Mouse (Mus musculus): ENCODE data around the gene Hnrnpa0. TPM values are rescaled to one million over a fixed set of nuclear protein-coding genes. Genes with fewer than 3 reads are reported as not detected.

The Hnrnpa0 gene
- polyA plus RNA-seq, 1 experiment from 2014 or later: 37.8 TPM

GRCm38 (mm10) chr13:58090643-58091042 lies 37.7 kb downstream of the Hnrnpa0 start:
- H3K9ac ChIP-seq: no peak overlapping the region
- H3K4me3 ChIP-seq: no peak overlapping the region
- H3K9me3 ChIP-seq: no peaks in the 10 kb centered on the region
- no peak for ATAC-seq (ENCODE audit: borderline replicate concordance, extremely low read depth, low FRiP score, low TSS enrichment)
- H3K27ac ChIP-seq: no peak overlapping the region
- no peaks in the 10 kb centered on the region for H3K36me3 ChIP-seq
- no peak overlapping the region for H3K4me2 ChIP-seq
- no peaks in the 10 kb centered on the region for H3K4me1 ChIP-seq
- H3K27me3 ChIP-seq: no peaks in the 10 kb centered on the region
- 42% methylated on average over 8 of the region's 8 CpGs for WGBS

- no peaks in the 10 kb centered on the region for H3K27me3 ChIP-seq
- H3K4me1 ChIP-seq: peaks cover 15% of the 10 kb centered on the region
- H3K4me3 ChIP-seq: no peak overlapping the region
- 86% methylated on average over 5 of the region's 5 CpGs for WGBS
- no peak overlapping the region for H3K9ac ChIP-seq
- no peak overlapping the region for H3K27ac ChIP-seq
- no peak overlapping the region for H3K4me2 ChIP-seq
- H3K9me3 ChIP-seq: no peaks in the 10 kb centered on the region
- no peaks in the 10 kb centered on the region for H3K36me3 ChIP-seq
- ATAC-seq (ENCODE audit: borderline replicate concordance, extremely low read depth, low FRiP score, low TSS enrichment): no peak
Observed at GRCm38 (mm10) chr13:58084396-58084795, 44.0 kb downstream of the Hnrnpa0 start.

- H3K27ac ChIP-seq: no peak overlapping the region
- H3K9ac ChIP-seq: no peak overlapping the region
- no peak overlapping the region for H3K4me2 ChIP-seq
- H3K4me3 ChIP-seq: no peak overlapping the region
- peak; percentile 52; the same call in 1 of the 2 replicates for ATAC-seq (ENCODE audit: borderline replicate concordance, extremely low read depth, low FRiP score, low TSS enrichment)
- H3K9me3 ChIP-seq: no peaks in the 10 kb centered on the region
- no peaks in the 10 kb centered on the region for H3K36me3 ChIP-seq
- H3K27me3 ChIP-seq: no peaks in the 10 kb centered on the region
- peaks cover 17% of the 10 kb centered on the region for H3K4me1 ChIP-seq
- WGBS: 52% methylated on average over 11 of the region's 11 CpGs
Observed at GRCm38 (mm10) chr13:58083521-58083920, 44.8 kb downstream of the Hnrnpa0 start.

- WGBS: 25% methylated on average over 5 of the region's 5 CpGs
- H3K4me3 ChIP-seq: no peak overlapping the region
- no peaks in the 10 kb centered on the region for H3K36me3 ChIP-seq
- peaks cover 22% of the 10 kb centered on the region for H3K4me1 ChIP-seq
- H3K27me3 ChIP-seq: no peaks in the 10 kb centered on the region
- H3K4me2 ChIP-seq: no peak overlapping the region
- no peak overlapping the region for H3K27ac ChIP-seq
- no peaks in the 10 kb centered on the region for H3K9me3 ChIP-seq
- peak; percentile 66; the same call in 1 of the 2 replicates for ATAC-seq (ENCODE audit: borderline replicate concordance, extremely low read depth, low FRiP score, low TSS enrichment)
- no peak overlapping the region for H3K9ac ChIP-seq
Observed at GRCm38 (mm10) chr13:58083048-58083447, 45.3 kb downstream of the Hnrnpa0 start.

- peaks cover 15% of the 10 kb centered on the region for H3K4me1 ChIP-seq
- H3K27me3 ChIP-seq: no peaks in the 10 kb centered on the region
- H3K9ac ChIP-seq: no peak overlapping the region
- no peaks in the 10 kb centered on the region for H3K36me3 ChIP-seq
- ATAC-seq (ENCODE audit: borderline replicate concordance, extremely low read depth, low FRiP score, low TSS enrichment): no peak
- no peak overlapping the region for H3K4me3 ChIP-seq
- H3K27ac ChIP-seq: no peak overlapping the region
- no peaks in the 10 kb centered on the region for H3K9me3 ChIP-seq
- H3K4me2 ChIP-seq: no peak overlapping the region
- 70% methylated on average over 5 of the region's 5 CpGs for WGBS
Observed at GRCm38 (mm10) chr13:58078361-58078760, 50.0 kb downstream of the Hnrnpa0 start.

Other genes with a start within 250 kb of the Hnrnpa0 start
- 0.32 and 0.35 TPM in 2 replicates for gene Spock1, start 220.2 kb downstream of the Hnrnpa0 start, polyA plus RNA-seq (2015; fragmentation: Nextera tagmentation; extraction: Ambion mirVana)
- gene Klhl3, start 15.0 kb downstream of the Hnrnpa0 start, polyA plus RNA-seq (2015; fragmentation: Nextera tagmentation; extraction: Ambion mirVana): 4.2 and 4.8 TPM in 2 replicates
- gene Idnk, start 29.1 kb upstream of the Hnrnpa0 start, polyA plus RNA-seq (2015; fragmentation: Nextera tagmentation; extraction: Ambion mirVana): 34.9 and 36.2 TPM in 2 replicates
- gene Ubqln1, start 87.1 kb upstream of the Hnrnpa0 start, polyA plus RNA-seq (2015; fragmentation: Nextera tagmentation; extraction: Ambion mirVana): 99.4 and 101 TPM in 2 replicates
- 22.7 and 23.6 TPM in 2 replicates for gene Gkap1, start 147.1 kb upstream of the Hnrnpa0 start, polyA plus RNA-seq (2015; fragmentation: Nextera tagmentation; extraction: Ambion mirVana)
- gene Kif27, start 230.6 kb upstream of the Hnrnpa0 start, polyA plus RNA-seq (2015; fragmentation: Nextera tagmentation; extraction: Ambion mirVana): 0.75 and 0.91 TPM in 2 replicates